Mouse (Mus musculus) gastrocnemius, adult 18-20 months (tissue): ENCODE measurements around the gene Spp2. TPM values are rescaled to one million over a fixed set of nuclear protein-coding genes. Genes with fewer than 3 reads are reported as not detected.

ENCODE experiments used
- DNase-seq: peaks from one replicate; pipeline ENCODE4 v3.0.0; 2021; ENCODE audit warnings: low spot score
- long read RNA-seq, 2 experiments: library from polyadenylated mRNA; stranded (forward); transcript quantifications; one replicate each; pipeline ENCODE4 v2.0.0; 2021
- total RNA-seq, 2 experiments: library from RNA; stranded (reverse); gene quantifications; 2 replicates each; pipeline ENCODE4 v1.2.3; 2021

Gene Spp2
- not detected for total RNA-seq
- long read RNA-seq, experiment 1 = 0 reads
- long read RNA-seq, experiment 2 = 0 reads

GRCm38 (mm10) chr1:88406807-88407198 is at the start of gene Spp2:
Spp2 (plus strand) TSS chr1:88406961.
- DNase-seq = no peak

- DNase-seq = peak; percentile 17
Measured at GRCm38 (mm10) chr1:88357458-88358090, 49.2 kb upstream of the Spp2 start.

- DNase-seq = no peak
Measured at GRCm38 (mm10) chr1:88358102-88358654, 48.6 kb upstream of the Spp2 start.

GRCm38 (mm10) chr1:88361085-88361484 is 45.7 kb upstream of the Spp2 start:
- no peak for DNase-seq

- DNase-seq = no peak
Measured at GRCm38 (mm10) chr1:88366881-88367644, 39.7 kb upstream of the Spp2 start.

- DNase-seq = no peak
Measured at GRCm38 (mm10) chr1:88378446-88378845, 28.3 kb upstream of the Spp2 start.

- no peak for DNase-seq
Measured at GRCm38 (mm10) chr1:88391632-88392031, 15.1 kb upstream of the Spp2 start.

GRCm38 (mm10) chr1:88393321-88393720 is 13.4 kb upstream of the Spp2 start:
- DNase-seq = no peak

GRCm38 (mm10) chr1:88403378-88403777 is 3.4 kb upstream of the Spp2 start:
- DNase-seq = no peak

GRCm38 (mm10) chr1:88406078-88406806 is 519 bp upstream of the Spp2 start:
- DNase-seq = no peak

- DNase-seq = no peak
Measured at GRCm38 (mm10) chr1:88408340-88408739, 1.6 kb downstream of the Spp2 start.

GRCm38 (mm10) chr1:88412013-88412412 is 5.3 kb downstream of the Spp2 start:
- no peak for DNase-seq

- DNase-seq = no peak
Measured at GRCm38 (mm10) chr1:88418943-88419342, 12.2 kb downstream of the Spp2 start.

GRCm38 (mm10) chr1:88422045-88422444 is 15.3 kb downstream of the Spp2 start:
- no peak for DNase-seq

- DNase-seq = no peak
Measured at GRCm38 (mm10) chr1:88422846-88423395, 16.2 kb downstream of the Spp2 start.

- DNase-seq = peak; percentile 63
Measured at GRCm38 (mm10) chr1:88424602-88425252, 18.0 kb downstream of the Spp2 start.

GRCm38 (mm10) chr1:88427987-88428741 is 21.4 kb downstream of the Spp2 start:
- DNase-seq = no peak

- DNase-seq = no peak
Measured at GRCm38 (mm10) chr1:88429413-88429812, 22.7 kb downstream of the Spp2 start.

- DNase-seq = no peak
Measured at GRCm38 (mm10) chr1:88431262-88431661, 24.5 kb downstream of the Spp2 start.

GRCm38 (mm10) chr1:88432601-88433000 is 25.8 kb downstream of the Spp2 start:
- no peak for DNase-seq
